Mouse (Mus musculus): ENCODE results near the gene Slc46a2.

Gene Slc46a2

GRCm38 (mm10) chr4:59914608-59915403 is at the start of gene Slc46a2:
TSS of gene Slc46a2 (minus strand) at chr4:59915056.
- peak; percentile 53 for DNase-seq

DNA sequence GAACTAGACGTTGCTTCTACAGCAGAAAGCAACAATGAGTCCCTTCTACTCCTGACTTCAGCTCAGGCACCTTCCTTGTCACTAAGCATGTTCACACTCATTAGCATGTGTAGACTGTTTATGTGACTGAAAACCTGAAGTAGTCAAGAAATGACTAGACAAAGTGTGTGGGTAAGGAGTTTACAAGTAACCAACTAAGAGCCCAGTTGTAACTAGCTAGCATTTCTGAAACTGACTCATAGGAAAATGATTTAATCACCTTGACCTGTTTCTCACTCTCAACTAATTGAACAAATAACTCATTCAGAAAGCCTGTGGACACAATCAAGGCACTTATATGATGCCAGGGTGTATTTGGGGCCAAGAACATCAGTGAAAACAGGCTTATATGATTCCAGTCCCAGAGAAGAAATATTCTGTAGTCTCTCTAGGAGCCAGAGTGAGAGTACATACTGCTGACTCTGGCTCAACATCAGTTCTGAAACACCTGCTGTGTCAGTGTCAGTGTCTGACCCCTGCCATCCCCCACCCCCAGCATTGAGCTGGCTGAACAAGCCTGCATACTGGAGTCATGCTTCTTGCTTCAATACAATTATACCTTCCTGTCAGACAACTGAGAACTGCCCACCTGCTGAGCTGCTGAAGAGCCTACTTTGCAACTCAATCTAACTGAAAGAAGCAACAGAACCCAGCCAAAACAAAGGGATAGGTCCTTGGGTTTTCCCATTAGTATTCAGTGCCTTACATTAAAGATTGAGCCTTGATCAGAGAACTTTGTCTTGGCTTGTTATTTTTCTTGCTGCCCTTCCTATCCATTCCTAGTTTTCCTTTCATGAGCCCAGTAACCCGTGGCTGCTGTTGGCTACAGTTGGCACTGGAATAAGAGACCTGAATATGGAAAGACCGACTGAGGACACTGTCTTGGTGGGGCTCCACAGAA is 48.8 kb upstream of the Slc46a2 start, which contains the start of gene Mup6:
Gene Mup6 (plus strand): TSS at position 890 of the 940 bp plus-strand sequence.
- DNase-seq: no peak

DNA sequence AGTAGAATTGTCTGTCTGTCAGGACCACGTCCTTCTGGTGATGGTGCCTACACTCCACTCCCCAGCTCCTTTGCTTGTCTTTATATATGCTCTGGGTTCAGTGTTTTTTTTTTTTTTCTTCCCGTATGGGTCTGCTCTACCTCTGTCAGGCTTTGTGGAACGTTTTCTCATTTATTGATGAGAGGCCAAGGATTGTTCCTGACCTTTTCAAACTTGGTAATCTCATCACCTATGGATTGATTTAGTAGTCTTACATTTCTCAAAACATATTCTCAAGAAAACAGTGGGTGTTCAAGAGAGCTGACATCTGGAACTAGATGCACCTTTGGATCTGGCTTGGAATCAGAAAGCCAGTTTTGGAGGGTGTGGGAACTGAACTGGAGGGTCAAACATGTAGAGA is 45.8 kb upstream of the Slc46a2 start, which contains the start of gene Mup4:
Gene Mup4 (minus strand): TSS at position 101 of the 400 bp plus-strand sequence.
- no peak for DNase-seq

DNA sequence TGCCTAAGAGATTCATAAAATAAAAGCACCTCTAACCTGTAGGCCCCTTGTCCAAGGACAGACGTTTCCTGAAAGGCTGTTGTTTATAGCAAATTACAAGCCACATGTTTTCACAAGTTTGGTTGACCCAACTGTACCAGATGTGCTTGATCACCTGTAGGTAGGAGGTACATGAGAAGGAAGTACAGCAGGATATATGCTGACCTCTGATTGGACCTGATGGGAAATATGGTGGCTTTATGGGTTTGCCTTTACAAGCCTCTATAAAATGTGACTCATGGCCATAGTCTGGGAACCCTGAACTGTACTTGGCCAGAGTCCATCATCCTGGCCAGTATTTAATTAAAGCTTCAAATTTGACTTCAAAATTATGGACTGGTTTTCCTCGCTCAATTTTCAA is 22.7 kb upstream of the Slc46a2 start:
- DNase-seq: no peak

DNA sequence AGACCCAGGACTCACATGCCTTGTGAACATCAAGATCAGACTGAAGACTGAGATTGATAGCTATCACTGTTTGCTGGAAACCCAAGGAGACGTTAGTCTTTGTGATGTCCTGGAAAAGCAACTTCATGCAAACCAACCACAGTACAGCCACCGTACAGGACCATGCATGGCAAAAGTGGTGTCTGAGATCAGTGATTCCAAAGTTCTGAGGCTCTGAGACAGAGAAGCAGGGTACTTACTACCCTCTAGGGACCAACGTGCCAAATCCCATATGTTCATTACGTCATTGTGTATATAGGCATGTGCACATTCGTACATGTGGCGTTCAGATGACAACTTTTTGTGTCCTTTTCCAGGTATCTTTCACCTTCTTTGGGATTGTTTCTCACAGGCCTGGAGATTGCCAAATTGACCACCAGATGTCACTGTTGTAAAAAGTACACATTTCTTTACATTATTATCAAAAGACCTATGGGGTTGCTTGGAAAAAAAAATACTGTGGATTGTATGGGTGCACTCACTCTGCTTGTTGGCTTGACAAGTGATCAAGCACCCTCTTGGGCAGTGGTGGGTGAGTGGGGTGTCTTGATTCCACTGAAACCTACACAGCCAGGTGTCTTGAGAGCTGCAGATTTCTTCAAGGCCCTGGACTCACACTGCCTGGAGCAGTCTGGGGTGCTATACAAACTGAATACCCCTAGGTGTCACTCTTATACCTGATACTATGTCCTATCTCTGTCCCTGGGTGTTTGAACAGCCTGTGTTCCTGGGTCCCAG is 17.8 kb upstream of the Slc46a2 start:
- DNase-seq: peak; percentile 57

- peak; percentile 79 for DNase-seq
Observed at GRCm38 (mm10) chr4:59928347-59928746, 13.5 kb upstream of the Slc46a2 start.

- no peak for DNase-seq
Observed at GRCm38 (mm10) chr4:59927666-59928065, 12.8 kb upstream of the Slc46a2 start.

DNA sequence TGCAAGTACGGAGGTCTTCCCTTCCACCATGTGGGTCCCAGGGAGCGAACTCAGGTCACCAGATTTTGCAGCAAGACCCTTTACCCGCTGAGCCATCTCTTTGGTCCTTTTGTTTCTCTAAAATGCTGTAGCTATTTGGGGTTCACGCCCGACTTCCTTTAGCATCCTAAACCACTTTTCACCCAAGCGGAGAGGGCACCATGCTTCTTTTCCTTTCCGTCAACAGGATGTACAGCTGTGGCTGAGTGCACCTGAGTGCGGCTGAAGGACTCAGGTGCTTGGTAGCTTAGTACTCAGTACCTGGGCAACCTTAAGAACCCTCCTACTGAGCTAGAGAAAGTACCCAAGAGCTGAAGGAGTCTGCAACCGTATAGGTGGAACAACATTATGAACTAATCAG is 10.2 kb upstream of the Slc46a2 start:
- DNase-seq: no peak

DNA sequence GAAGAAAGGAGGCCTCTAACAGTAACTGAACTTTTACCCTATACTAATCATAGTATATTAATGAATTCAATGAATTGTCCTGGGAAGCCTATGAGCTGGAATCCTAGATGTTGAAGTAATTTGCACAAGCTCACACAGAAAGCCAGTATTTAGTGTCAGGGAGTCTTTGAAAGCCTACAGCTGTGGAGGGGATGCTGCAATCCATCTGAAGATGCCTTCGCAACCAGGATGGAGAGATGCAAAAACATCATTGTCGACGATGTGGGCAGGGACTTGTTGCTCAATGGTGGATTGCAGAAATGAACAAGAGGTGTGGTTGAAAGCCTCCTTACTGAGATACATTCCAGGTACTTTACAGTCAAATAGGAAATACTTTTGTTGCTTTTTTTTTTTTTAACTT is 3.1 kb upstream of the Slc46a2 start:
- no peak for DNase-seq

DNA sequence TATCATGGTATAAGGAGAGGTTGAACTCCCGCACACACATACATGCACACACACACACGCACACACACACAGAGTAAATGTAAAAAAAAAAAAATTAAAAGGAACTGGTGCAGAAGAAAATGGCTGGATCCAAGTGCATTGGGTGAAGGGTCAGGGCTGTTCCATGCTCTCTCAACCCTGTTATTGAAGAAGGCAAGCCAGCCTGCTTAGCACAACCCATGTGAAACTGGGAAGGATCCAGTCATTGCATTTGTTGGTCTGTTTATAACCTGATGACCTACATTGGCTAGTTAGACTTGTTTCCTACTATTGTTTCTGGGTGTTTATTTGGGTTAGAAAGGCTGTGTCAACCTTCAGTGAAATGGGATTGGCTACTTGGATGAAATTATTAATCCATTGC is 6.1 kb downstream of the Slc46a2 start:
- DNase-seq: no peak

GRCm38 (mm10) chr4:59907657-59908230 is 7.1 kb downstream of the Slc46a2 start:
- no peak for DNase-seq

GRCm38 (mm10) chr4:59907092-59907491 is 7.8 kb downstream of the Slc46a2 start:
- DNase-seq: no peak

GRCm38 (mm10) chr4:59902547-59902946 is 12.3 kb downstream of the Slc46a2 start:
- DNase-seq: no peak

DNA sequence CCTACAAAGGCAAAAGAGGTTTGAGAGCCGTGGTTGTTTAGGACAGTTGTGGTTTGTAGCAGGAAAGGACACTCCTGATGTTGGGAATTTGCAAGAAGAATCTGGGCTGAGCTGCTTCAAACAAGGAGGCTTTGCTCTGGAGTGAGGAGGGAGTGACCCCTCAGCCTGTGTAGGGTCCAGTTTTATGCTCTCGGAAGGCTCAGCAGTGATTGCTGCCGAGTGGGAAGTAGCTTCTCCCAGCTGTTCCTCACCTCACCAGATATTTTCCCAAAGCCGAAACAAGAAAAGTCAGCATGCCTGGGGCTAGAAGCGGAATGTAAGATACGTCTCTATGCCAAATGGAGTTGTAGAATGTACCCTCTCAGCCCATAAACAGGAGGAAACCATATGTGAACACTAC is 13.0 kb downstream of the Slc46a2 start:
- no peak for DNase-seq

- DNase-seq: no peak
Observed at GRCm38 (mm10) chr4:59898521-59898919, 16.3 kb downstream of the Slc46a2 start.

DNA sequence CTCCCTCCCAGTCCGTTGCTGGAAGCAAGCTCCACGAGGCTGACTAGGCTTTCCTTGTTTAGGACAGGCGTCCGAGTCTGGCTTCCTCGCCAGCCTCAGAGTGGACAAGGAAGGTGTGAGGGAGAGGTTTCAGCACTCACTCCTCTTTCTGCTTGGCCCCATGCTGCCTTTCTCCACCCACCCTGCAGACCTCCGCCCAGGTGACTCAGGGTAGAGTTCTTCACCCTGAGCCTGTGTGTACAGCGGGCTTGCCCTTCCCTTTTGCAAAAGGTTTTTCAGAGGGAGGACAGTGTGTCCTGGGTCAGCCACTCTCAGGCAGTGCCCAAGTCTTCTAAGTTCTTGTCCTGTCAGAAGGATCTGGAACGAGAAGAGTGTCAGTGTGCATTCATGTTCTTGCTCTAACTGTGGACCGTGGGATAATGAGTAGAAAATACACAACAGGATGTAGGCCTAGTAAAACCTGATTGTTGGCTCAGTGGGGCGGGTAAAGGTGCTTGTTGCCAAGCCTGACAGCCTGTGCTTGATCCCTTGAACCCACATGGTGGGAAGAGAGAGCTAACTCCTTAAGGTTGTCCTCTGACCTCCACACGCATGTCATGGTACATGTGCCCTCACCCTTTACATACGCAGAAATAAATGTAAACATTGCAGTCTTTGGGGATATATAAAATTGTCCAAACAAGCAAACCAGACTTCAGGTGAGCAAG is 16.9 kb downstream of the Slc46a2 start:
- DNase-seq: no peak

GRCm38 (mm10) chr4:59896000-59896399 is 18.9 kb downstream of the Slc46a2 start:
- no peak for DNase-seq

- DNase-seq: no peak
Observed at GRCm38 (mm10) chr4:59894977-59895575, 19.8 kb downstream of the Slc46a2 start.

DNA sequence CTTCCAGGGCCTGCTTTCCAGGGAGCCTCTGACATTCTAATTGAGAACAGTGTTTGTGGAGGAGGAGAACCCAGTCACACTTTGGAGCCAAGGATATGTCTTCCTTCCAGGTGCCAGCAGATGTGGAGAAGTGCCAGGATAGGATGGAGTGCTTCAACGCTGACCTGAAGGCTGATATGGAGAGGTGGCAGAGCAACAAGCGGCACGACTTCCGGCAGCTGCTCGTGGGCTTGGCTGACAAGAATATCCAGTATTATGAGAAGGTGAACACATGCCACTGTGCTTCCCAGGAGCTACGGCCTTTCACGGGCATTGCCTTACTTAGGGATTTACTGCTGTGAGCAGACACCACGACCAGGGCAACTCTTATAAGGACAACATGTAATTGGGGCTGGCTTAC is 20.4 kb downstream of the Slc46a2 start:
- no peak for DNase-seq

DNA sequence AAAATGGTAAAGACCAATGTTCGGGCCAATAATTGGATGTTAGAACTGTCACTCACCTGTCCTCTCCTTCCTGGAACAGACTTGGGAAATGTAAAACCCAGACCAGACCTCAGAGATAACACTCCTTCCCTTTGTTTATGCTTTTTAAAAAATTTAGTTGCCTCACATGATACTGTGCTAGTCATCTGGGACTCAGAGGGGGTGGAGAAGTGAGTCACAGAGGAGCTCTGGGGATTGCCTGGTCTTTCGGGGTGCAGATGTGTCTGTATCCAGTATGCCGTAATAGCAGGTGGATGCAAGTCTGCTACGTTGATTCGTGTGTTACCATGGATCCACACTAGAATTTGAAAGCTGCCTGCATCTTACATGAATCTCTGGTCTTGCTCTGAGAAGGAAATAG is 22.1 kb downstream of the Slc46a2 start:
- no peak for DNase-seq

DNA sequence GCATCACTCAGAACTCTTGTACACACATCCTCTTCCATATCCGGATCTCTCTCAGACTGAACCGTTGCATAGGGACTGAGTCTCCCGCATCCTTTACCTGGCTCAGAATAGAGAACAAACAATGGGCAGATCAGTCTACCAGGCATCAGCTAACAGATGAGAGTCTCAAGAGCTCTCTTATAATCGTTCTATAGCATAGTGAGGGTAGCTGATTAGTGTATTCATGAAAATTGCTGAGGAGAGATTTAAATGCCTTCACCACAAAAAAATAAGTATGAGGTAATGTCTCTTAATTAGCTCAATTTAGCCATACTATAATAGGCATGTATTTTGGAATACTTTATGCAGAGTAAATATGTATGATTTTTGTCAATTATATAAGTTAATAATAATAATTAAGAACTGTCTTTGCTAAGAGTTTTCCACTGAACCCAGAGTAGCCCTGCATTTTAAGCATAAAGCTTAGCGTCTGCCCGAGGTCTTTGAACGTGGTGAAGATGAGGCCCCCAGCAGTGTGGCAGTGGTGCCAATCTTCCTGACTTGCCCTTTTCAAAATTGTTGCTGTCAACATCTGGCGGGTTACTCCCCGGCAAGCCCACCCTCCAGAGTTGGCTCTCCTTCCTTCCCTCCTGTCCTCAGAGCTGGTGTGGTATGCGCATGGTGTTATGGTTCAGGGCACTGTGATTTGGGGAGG is 23.0 kb downstream of the Slc46a2 start:
- no peak for DNase-seq
